In genomic region chr15:79805246-79805645, GRCm38 (mm10) we compare ENCODE assay signal across 7 mouse cellular contexts. TPM values are rescaled to one million over a fixed set of nuclear protein-coding genes. Genes with fewer than 3 reads are reported as not detected.
DNase-seq lines count a peak whose midpoint lies in the region; ATAC-seq and TF ChIP-seq lines count a peak whose summit lies in the region.

No protein-coding gene starts in this region.

- H3K36me3 ChIP-seq in liver, embryonic 13.5 days = no peaks in the 10 kb centered on the region
- no peaks in the 10 kb centered on the region for H3K36me3 ChIP-seq in forebrain, embryonic 13.5 days (ENCODE audit: poor library complexity, severe bottlenecking)
- H3K36me3 ChIP-seq in intestine, postnatal 0 days (ENCODE audit: control insufficient read depth, insufficient read depth) = no peaks in the 10 kb centered on the region
- no peaks in the 10 kb centered on the region for H3K36me3 ChIP-seq in stomach, embryonic 14.5 days (ENCODE audit: control insufficient read depth, insufficient read depth, low read length)

- no peak overlapping the region for H3K27ac ChIP-seq in liver, embryonic 13.5 days
- 0 out of 2 replicates have a peak overlapping the region, but pooled peaks have one; percentile 44 for H3K27ac ChIP-seq in forebrain, embryonic 13.5 days
- no peak overlapping the region for H3K27ac ChIP-seq in intestine, postnatal 0 days (ENCODE audit: low read depth, low read length)
- H3K27ac ChIP-seq in stomach, embryonic 14.5 days (ENCODE audit: low read length) = no peak overlapping the region

- peaks cover 8% of the 10 kb centered on the region for H3K4me1 ChIP-seq in liver, embryonic 13.5 days (replicated peaks)
- H3K4me1 ChIP-seq in forebrain, embryonic 13.5 days = peaks cover 21% of the 10 kb centered on the region
- H3K4me1 ChIP-seq in intestine, postnatal 0 days (replicated peaks; ENCODE audit: control insufficient read depth, insufficient read depth, low read length) = no peaks in the 10 kb centered on the region; the same call in 1 of the 2 replicates
- peaks cover 4% of the 10 kb centered on the region; the same call in 1 of the 2 replicates for H3K4me1 ChIP-seq in stomach, embryonic 14.5 days (ENCODE audit: control insufficient read depth, insufficient read depth, low read length)

- 17% methylated on average over 8 of the region's 8 CpGs for WGBS in liver, embryonic 13.5 days (ENCODE audit: insufficient replicate concordance)
- 22% methylated on average over 8 of the region's 8 CpGs for WGBS in forebrain, embryonic 13.5 days
- 23% methylated on average over 8 of the region's 8 CpGs for WGBS in intestine, postnatal 0 days
- 26% methylated on average over 8 of the region's 8 CpGs for WGBS in stomach, embryonic 14.5 days

- TF ChIP-seq CTCF in intestine, postnatal 0 days (IDR thresholded peaks at IDR 0.05; ENCODE audit: low read depth) = no peak

- DNase-seq in liver, embryonic 13.5 days = no peak
- DNase-seq in liver = no peak
- no peak for DNase-seq in layer of hippocampus, postnatal 14 days (ENCODE audit: low spot score in 2 of 2)
- DNase-seq in spleen, postnatal 4 days (ENCODE audit: low spot score in 2 of 2) = no peak

- H3K4me3 ChIP-seq in liver, embryonic 13.5 days (replicated peaks) = no peak overlapping the region
- peak overlapping the region; percentile 62 for H3K4me3 ChIP-seq in forebrain, embryonic 13.5 days
- H3K4me3 ChIP-seq in intestine, postnatal 0 days (ENCODE audit: low read depth, low read length) = no peak overlapping the region
- no peak overlapping the region for H3K4me3 ChIP-seq in stomach, embryonic 14.5 days (ENCODE audit: low read depth, low read length)

- H3K27me3 ChIP-seq in liver, embryonic 13.5 days = peaks cover 90% of the 10 kb centered on the region
- peaks cover 69% of the 10 kb centered on the region for H3K27me3 ChIP-seq in forebrain, embryonic 13.5 days
- peaks cover 58% of the 10 kb centered on the region for H3K27me3 ChIP-seq in intestine, postnatal 0 days (replicated peaks; ENCODE audit: control insufficient read depth, insufficient read depth, low read length)
- peaks cover 27% of the 10 kb centered on the region for H3K27me3 ChIP-seq in stomach, embryonic 14.5 days (ENCODE audit: control insufficient read depth, insufficient read depth, low read length)

- H3K9ac ChIP-seq in liver, embryonic 13.5 days = no peak overlapping the region
- H3K9ac ChIP-seq in forebrain, embryonic 13.5 days = peak overlapping the region; percentile 74; the same call in 1 of the 2 replicates
- H3K9ac ChIP-seq in intestine, postnatal 0 days (ENCODE audit: low read depth, low read length) = no peak overlapping the region
- H3K9ac ChIP-seq in stomach, embryonic 14.5 days (replicated peaks; ENCODE audit: low read depth, low read length) = no peak overlapping the region

- H3K9me3 ChIP-seq in liver, embryonic 13.5 days (replicated peaks) = no peaks in the 10 kb centered on the region
- H3K9me3 ChIP-seq in forebrain, embryonic 13.5 days (replicated peaks) = no peaks in the 10 kb centered on the region
- no peaks in the 10 kb centered on the region for H3K9me3 ChIP-seq in intestine, postnatal 0 days (ENCODE audit: control insufficient read depth)
- no peaks in the 10 kb centered on the region for H3K9me3 ChIP-seq in stomach, embryonic 14.5 days (ENCODE audit: control insufficient read depth, low read depth, low read length)

- no peak for ATAC-seq in liver, embryonic 13.5 days (ENCODE audit: low read depth)
- no peak for ATAC-seq in forebrain, embryonic 13.5 days
- no peak for ATAC-seq in intestine, postnatal 0 days
- ATAC-seq in stomach, embryonic 14.5 days (ENCODE audit: insufficient number of reproducible peaks, insufficient read depth, low FRiP score, low read depth) = no peak

- H3K4me2 ChIP-seq in liver, embryonic 13.5 days = peak overlapping the region; percentile 74; the same call in 1 of the 2 replicates
- peak overlapping the region; percentile 86 for H3K4me2 ChIP-seq in forebrain, embryonic 13.5 days
- peak overlapping the region; percentile 96; the same call in 1 of the 2 replicates for H3K4me2 ChIP-seq in intestine, postnatal 0 days (replicated peaks; ENCODE audit: low read depth)
- H3K4me2 ChIP-seq in stomach, embryonic 14.5 days (replicated peaks; ENCODE audit: low read depth, low read length) = peak overlapping the region; percentile 71

RNA-seq across cellular contexts. Expression of gene Nptxr, which starts 0.7 kb away (rescaled TPM):
- polyA plus RNA-seq in liver, embryonic 13.5 days (2015; fragmentation: Nextera tagmentation; extraction: Ambion mirVana) = 0.12 and 0.13 TPM in 2 replicates
- polyA plus RNA-seq in forebrain, embryonic 13.5 days (2015; fragmentation: Nextera tagmentation; extraction: Ambion mirVana) = 7.9 and 8.3 TPM in 2 replicates
- 1.2 and 1.6 TPM in 2 replicates for polyA plus RNA-seq in intestine, postnatal 0 days (2015; fragmentation: Nextera tagmentation; extraction: Ambion mirVana)
- 2.6 and 2.7 TPM in 2 replicates for polyA plus RNA-seq in stomach, embryonic 14.5 days (2014; fragmentation: Nextera tagmentation; extraction: Ambion mirVana)
- 100 to 1,000 TPM; 878 to 953 TPM for total RNA-seq in layer of hippocampus, postnatal 14 days (2021)

RNA-seq across cellular contexts. Expression of gene Dnal4, which starts 27.6 kb away (rescaled TPM):
- 9.1 and 10.5 TPM in 2 replicates for polyA plus RNA-seq in liver, embryonic 13.5 days (2015; fragmentation: Nextera tagmentation; extraction: Ambion mirVana)
- polyA plus RNA-seq in forebrain, embryonic 13.5 days (2015; fragmentation: Nextera tagmentation; extraction: Ambion mirVana) = 90.6 and 94.0 TPM in 2 replicates
- 19.5 and 20.1 TPM in 2 replicates for polyA plus RNA-seq in intestine, postnatal 0 days (2015; fragmentation: Nextera tagmentation; extraction: Ambion mirVana)
- polyA plus RNA-seq in stomach, embryonic 14.5 days (2014; fragmentation: Nextera tagmentation; extraction: Ambion mirVana) = 58.1 and 60.7 TPM in 2 replicates
- 10 to 100 TPM; 41.1 TPM for total RNA-seq in layer of hippocampus, postnatal 14 days (2021)

RNA-seq across cellular contexts. Expression of gene Npcd, which starts 28.8 kb away (rescaled TPM):
- polyA plus RNA-seq in liver, embryonic 13.5 days (2015; fragmentation: Nextera tagmentation; extraction: Ambion mirVana) = not detected in 2 replicates
- not detected in 2 replicates for polyA plus RNA-seq in forebrain, embryonic 13.5 days (2015; fragmentation: Nextera tagmentation; extraction: Ambion mirVana)
- 0.61 TPM in 1 of 2 replicates, not detected in the other for polyA plus RNA-seq in intestine, postnatal 0 days (2015; fragmentation: Nextera tagmentation; extraction: Ambion mirVana)
- 0.77 and 1.3 TPM in 2 replicates for polyA plus RNA-seq in stomach, embryonic 14.5 days (2014; fragmentation: Nextera tagmentation; extraction: Ambion mirVana)
- 10 to 100 TPM; 21.9 to 36.2 TPM for total RNA-seq in layer of hippocampus, postnatal 14 days (2021)

RNA-seq across cellular contexts. Expression of gene Cbx6, which starts 29.2 kb away (rescaled TPM):
- polyA plus RNA-seq in liver, embryonic 13.5 days (2015; fragmentation: Nextera tagmentation; extraction: Ambion mirVana) = 9.7 and 10.2 TPM in 2 replicates
- polyA plus RNA-seq in forebrain, embryonic 13.5 days (2015; fragmentation: Nextera tagmentation; extraction: Ambion mirVana) = 39.0 and 43.8 TPM in 2 replicates
- 13.8 and 15.7 TPM in 2 replicates for polyA plus RNA-seq in intestine, postnatal 0 days (2015; fragmentation: Nextera tagmentation; extraction: Ambion mirVana)
- 38.7 and 40.4 TPM in 2 replicates for polyA plus RNA-seq in stomach, embryonic 14.5 days (2014; fragmentation: Nextera tagmentation; extraction: Ambion mirVana)
- total RNA-seq in layer of hippocampus, postnatal 14 days (2021) = 100 to 1,000 TPM; 389 to 413 TPM
